Mouse (Mus musculus) limb, embryonic 15.5 days (tissue): ENCODE measurements around the gene Igfbp1. TPM values are rescaled to one million over a fixed set of nuclear protein-coding genes. Genes with fewer than 3 reads are reported as not detected.

Experiments used
- ATAC-seq: fragments of 200-750 bp; cut with Nextera tagmentation; 2 replicates; pipeline ENCODE4 v1.8.0; 2017; ENCODE audit warnings: low read depth, moderate TSS enrichment; ENCODE audit not compliant: insufficient number of reproducible peaks, low FRiP score, low TSS enrichment
- H3K27ac ChIP-seq: fragments of 300-500 bp; sonication (generic); 2 replicates; pipeline ENCODE4 v1.5.1; 2015; ENCODE audit warnings: moderate library complexity, mild to moderate bottlenecking, inconsistent platforms
- H3K27me3 ChIP-seq: fragments of 300-500 bp; sonication (generic); 2 replicates; pipeline ENCODE4 v1.6.1; 2015; ENCODE audit warnings: inconsistent platforms
- H3K36me3 ChIP-seq: fragments of 300-500 bp; sonication (generic); 2 replicates; pipeline ENCODE4 v1.6.1; 2015; ENCODE audit warnings: inconsistent platforms
- H3K4me1 ChIP-seq: fragments of 300-500 bp; sonication (generic); 2 replicates; pipeline ENCODE4 v1.6.1; 2015; ENCODE audit warnings: inconsistent platforms
- H3K4me2 ChIP-seq: fragments of 300-500 bp; sonication (generic); 2 replicates; pipeline ENCODE4 v1.6.1; 2015; ENCODE audit warnings: mild to moderate bottlenecking, inconsistent platforms
- H3K4me3 ChIP-seq: fragments of 300-500 bp; sonication (generic); 2 replicates; pipeline ENCODE4 v1.5.1; 2015; ENCODE audit warnings: mild to moderate bottlenecking, inconsistent platforms
- H3K9ac ChIP-seq: fragments of 300-500 bp; sonication (generic); 2 replicates; pipeline ENCODE4 v1.6.1; 2015; ENCODE audit warnings: inconsistent platforms
- H3K9me3 ChIP-seq: fragments of 300-500 bp; sonication (generic); 2 replicates; pipeline ENCODE4 v1.6.1; 2016; ENCODE audit warnings: inconsistent platforms
- WGBS: fragments of 180-500 bp; shearing (Covaris S2); methylation state at CpG from one replicate; pipeline ENCODE4 v1.1.7; 2015; 5-methylcytosine and 5-hydroxymethylcytosine counted together
- polyA plus RNA-seq: library from polyadenylated mRNA; unstranded; fragments of >200 nt; fragmentation: Nextera tagmentation; extraction: Ambion mirVana; gene quantifications from 2 replicates; pipeline ENCODE4 v1.2.1, GENCODE M21; 2015

Gene Igfbp1
- polyA plus RNA-seq, 1 experiment from 2014 or later: 0.81 TPM

- H3K4me3 ChIP-seq: no peak overlapping the region
- no peak overlapping the region for H3K4me2 ChIP-seq
- no peaks in the 10 kb centered on the region for H3K36me3 ChIP-seq
- H3K4me1 ChIP-seq: no peaks in the 10 kb centered on the region
- ATAC-seq: no peak
- no peaks in the 10 kb centered on the region for H3K27me3 ChIP-seq
- 92% methylated on average over 19 of the region's 19 CpGs for WGBS
- no peak overlapping the region for H3K9ac ChIP-seq
- no peak overlapping the region for H3K27ac ChIP-seq
- no peaks in the 10 kb centered on the region for H3K9me3 ChIP-seq
Observed at GRCm38 (mm10) chr11:7198006-7198405, 424 bp downstream of the Igfbp1 start.

- Histone ChIP-seq H3K4me1 (no peaks in the 10 kb centered on the region), H3K9ac (no peak overlapping the region), H3K4me2 (no peak overlapping the region), H3K27me3 (no peaks in the 10 kb centered on the region), H3K36me3 (no peaks in the 10 kb centered on the region), H3K9me3 (no peaks in the 10 kb centered on the region), H3K27ac (no peak overlapping the region), H3K4me3 (no peak overlapping the region)
- no peak for ATAC-seq
- WGBS: 74% methylated on average over 10 of the region's 10 CpGs
Observed at GRCm38 (mm10) chr11:7198481-7199256, 1.1 kb downstream of the Igfbp1 start.

GRCm38 (mm10) chr11:7199736-7200392, 2.3 kb downstream of the Igfbp1 start:
- Histone ChIP-seq H3K4me1 (no peaks in the 10 kb centered on the region), H3K36me3 (no peaks in the 10 kb centered on the region), H3K9me3 (no peaks in the 10 kb centered on the region), H3K4me2 (no peak overlapping the region), H3K4me3 (no peak overlapping the region), H3K9ac (no peak overlapping the region), H3K27me3 (no peaks in the 10 kb centered on the region), H3K27ac (no peak overlapping the region)
- ATAC-seq: no peak
- WGBS: 53% methylated on average over 14 of the region's 14 CpGs

GRCm38 (mm10) chr11:7200393-7200783, 2.8 kb downstream of the Igfbp1 start:
- Histone ChIP-seq H3K27me3 (no peaks in the 10 kb centered on the region), H3K9ac (no peak overlapping the region), H3K9me3 (no peaks in the 10 kb centered on the region), H3K27ac (no peak overlapping the region), H3K36me3 (no peaks in the 10 kb centered on the region), H3K4me1 (no peaks in the 10 kb centered on the region), H3K4me3 (no peak overlapping the region), H3K4me2 (no peak overlapping the region)
- ATAC-seq: no peak
- WGBS: 81% methylated on average over 9 of the region's 9 CpGs

GRCm38 (mm10) chr11:7202206-7202605, 4.6 kb downstream of the Igfbp1 start:
- no peaks in the 10 kb centered on the region for H3K36me3 ChIP-seq
- ATAC-seq: no peak
- no peak overlapping the region for H3K4me2 ChIP-seq
- H3K4me1 ChIP-seq: no peaks in the 10 kb centered on the region
- no peaks in the 10 kb centered on the region for H3K27me3 ChIP-seq
- H3K9me3 ChIP-seq: no peaks in the 10 kb centered on the region
- WGBS: 46% methylated on average over 7 of the region's 7 CpGs
- H3K9ac ChIP-seq: no peak overlapping the region
- H3K27ac ChIP-seq: no peak overlapping the region
- H3K4me3 ChIP-seq: no peak overlapping the region

- Histone ChIP-seq H3K36me3 (peaks cover 10% of the 10 kb centered on the region), H3K27ac (no peak overlapping the region), H3K9ac (no peak overlapping the region), H3K9me3 (no peaks in the 10 kb centered on the region), H3K27me3 (no peaks in the 10 kb centered on the region), H3K4me1 (no peaks in the 10 kb centered on the region), H3K4me3 (no peak overlapping the region), H3K4me2 (no peak overlapping the region)
- ATAC-seq: no peak
- WGBS: 71% methylated on average over 9 of the region's 9 CpGs
Observed at GRCm38 (mm10) chr11:7203846-7204245, 6.3 kb downstream of the Igfbp1 start.

GRCm38 (mm10) chr11:7210343-7210742, 12.8 kb downstream of the Igfbp1 start:
- Histone ChIP-seq H3K27me3 (peaks cover 35% of the 10 kb centered on the region), H3K36me3 (peaks cover 15% of the 10 kb centered on the region), H3K9me3 (no peaks in the 10 kb centered on the region), H3K4me3 (peak overlapping the region; percentile 24; the same call in 1 of the 2 replicates), H3K4me1 (peaks cover 34% of the 10 kb centered on the region), H3K27ac (no peak overlapping the region), H3K4me2 (peak overlapping the region; percentile 28; the same call in 1 of the 2 replicates), H3K9ac (no peak overlapping the region)
- 13% methylated on average over 6 of the region's 6 CpGs for WGBS
- ATAC-seq: no peak

- Histone ChIP-seq H3K4me1 (peaks cover 39% of the 10 kb centered on the region), H3K27ac (no peak overlapping the region), H3K9ac (no peak overlapping the region), H3K4me2 (peak overlapping the region; percentile 28), H3K9me3 (no peaks in the 10 kb centered on the region), H3K27me3 (peaks cover 35% of the 10 kb centered on the region), H3K36me3 (peaks cover 15% of the 10 kb centered on the region), H3K4me3 (peak overlapping the region; percentile 24)
- 12% methylated on average over 9 of the region's 9 CpGs for whole genome bisulfite sequencing
- ATAC-seq: no peak
Observed at GRCm38 (mm10) chr11:7211211-7211610, 13.6 kb downstream of the Igfbp1 start.

GRCm38 (mm10) chr11:7212126-7212798, 14.7 kb downstream of the Igfbp1 start:
- Histone ChIP-seq H3K4me2 (peak overlapping the region; percentile 94), H3K36me3 (peaks cover 15% of the 10 kb centered on the region), H3K27me3 (peaks cover 35% of the 10 kb centered on the region), H3K9me3 (no peaks in the 10 kb centered on the region), H3K9ac (peak overlapping the region; percentile 46; the same call in 1 of the 2 replicates), H3K4me3 (peak overlapping the region; percentile 67), H3K27ac (peak overlapping the region; percentile 84), H3K4me1 (peaks cover 42% of the 10 kb centered on the region)
- WGBS: 9% methylated on average over 17 of the region's 17 CpGs
- ATAC-seq: no peak

GRCm38 (mm10) chr11:7213161-7213500, 15.5 kb downstream of the Igfbp1 start:
- H3K4me1 ChIP-seq: peaks cover 42% of the 10 kb centered on the region
- H3K9me3 ChIP-seq: no peaks in the 10 kb centered on the region
- peak overlapping the region; percentile 46 for H3K9ac ChIP-seq
- no peak for ATAC-seq
- H3K27me3 ChIP-seq: peaks cover 35% of the 10 kb centered on the region
- peak overlapping the region; percentile 94 for H3K4me2 ChIP-seq
- WGBS: 2% methylated on average over 19 of the region's 19 CpGs
- H3K36me3 ChIP-seq: peaks cover 12% of the 10 kb centered on the region
- peak overlapping the region; percentile 84 for H3K27ac ChIP-seq
- H3K4me3 ChIP-seq: peak overlapping the region; percentile 67

GRCm38 (mm10) chr11:7213501-7214341, 16.1 kb downstream of the Igfbp1 start, which contains the start of gene Igfbp3:
Igfbp3 (minus strand) TSS chr11:7213923.
- peak; percentile 73 for ATAC-seq
- Histone ChIP-seq H3K4me2 (peak within 1 kb of the TSS; percentile 94), H3K9me3 (no peaks in the 10 kb centered on the region), H3K4me3 (peak within 1 kb of the TSS; percentile 67), H3K9ac (peak within 1 kb of the TSS; percentile 55), H3K36me3 (peaks cover 6% of the 10 kb centered on the region), H3K27ac (peak within 1 kb of the TSS; percentile 84), H3K4me1 (peaks cover 42% of the 10 kb centered on the region), H3K27me3 (peaks cover 35% of the 10 kb centered on the region)
- under 1% methylated on average over 100 of the region's 104 CpGs for WGBS
